Mouse (Mus musculus) neutrophil, adult 59 days (primary cell): ENCODE data around the gene Krtap9-5. TPM values are rescaled to one million over a fixed set of nuclear protein-coding genes. Genes with fewer than 3 reads are reported as not detected.

Experiments used
- total RNA-seq, 2 experiments: library from RNA; stranded (reverse); gene quantifications; 1 replicate in 1 of 2; 2 replicates in 1 of 2; pipeline ENCODE4 v1.2.4; 2023

Gene Krtap9-5
- total RNA-seq, result not detected

GRCm38 (mm10) chr11:99948175-99948574, at the start of gene Krtap9-5:
Gene Krtap9-5, plus strand, starts transcription at chr11:99948475.

GRCm38 (mm10) chr11:99907620-99908019, 40.7 kb upstream of the Krtap9-5 start, which contains the start of gene Krtap31-1:
Gene Krtap31-1, plus strand, starts transcription at chr11:99907920.

GRCm38 (mm10) chr11:99914451-99914850, 33.8 kb upstream of the Krtap9-5 start, which contains the start of gene Gm11565:
Gene Gm11565, plus strand, starts transcription at chr11:99914751.

GRCm38 (mm10) chr11:99935991-99936390, 12.3 kb upstream of the Krtap9-5 start, which contains the start of gene Krtap31-2:
Gene Krtap31-2, plus strand, starts transcription at chr11:99936291.

DNA sequence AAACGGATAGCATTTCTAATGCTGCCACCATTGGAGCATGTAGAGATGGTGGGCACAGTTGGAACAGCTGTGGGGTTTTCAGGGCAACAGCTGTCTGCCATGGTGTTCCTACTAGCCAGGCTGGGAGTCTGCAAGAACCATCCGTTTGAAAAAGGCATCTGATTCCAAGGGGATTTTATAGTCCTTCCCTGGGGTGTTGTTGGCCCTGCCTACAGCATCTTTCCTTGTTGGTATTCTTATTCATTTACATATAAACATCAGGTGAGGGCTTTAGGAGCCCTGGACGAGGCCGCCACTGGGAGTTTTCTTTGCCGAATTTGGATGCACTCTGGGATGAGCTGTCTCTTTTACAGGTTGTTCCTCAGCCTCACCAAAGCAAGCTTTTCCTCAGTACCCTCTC, 30.7 kb downstream of the Krtap9-5 start, which contains the start of gene Krtap29-1:
Gene Krtap29-1 (minus strand): TSS at position 101 of the 400 bp plus-strand sequence.

DNA sequence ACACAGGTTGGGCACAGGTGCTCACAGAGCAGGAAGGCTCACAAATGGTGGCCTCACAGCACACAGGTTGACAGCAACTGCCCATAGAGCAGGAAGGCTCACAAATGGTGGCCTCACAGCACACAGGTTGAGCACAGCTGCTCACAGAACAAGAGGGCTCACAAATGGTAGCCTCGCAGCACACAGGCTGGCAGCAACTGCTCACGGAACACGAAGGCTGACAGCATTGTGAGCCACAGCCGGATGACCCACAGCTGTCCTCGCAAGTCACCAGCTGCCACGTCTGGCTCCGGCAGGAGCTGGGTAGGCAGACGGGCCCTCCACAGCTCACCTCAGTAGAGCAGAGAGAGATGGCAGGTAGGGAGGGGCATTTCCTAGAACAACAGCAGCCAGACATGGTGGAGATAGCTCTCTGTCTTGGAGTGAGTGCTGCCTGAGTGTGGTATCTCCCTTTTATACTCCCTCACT, 37.9 kb downstream of the Krtap9-5 start, which contains the start of gene Krtap16-1:
Gene Krtap16-1 (minus strand): TSS at position 418 of the 468 bp plus-strand sequence.

GRCm38 (mm10) chr11:99993620-99994383, 45.5 kb downstream of the Krtap9-5 start, which contains the start of gene Krtap17-1:
Gene Krtap17-1, minus strand, starts transcription at chr11:99993994.

Other genes with a start within 250 kb of the Krtap9-5 start
- gene Gm14180, start 214.2 kb upstream of the Krtap9-5 start, total RNA-seq, result not detected
- gene Gm11595, start 175.6 kb upstream of the Krtap9-5 start, total RNA-seq, result not detected
- not detected for gene Krtap4-8, start 167.8 kb upstream of the Krtap9-5 start, total RNA-seq
- gene Krtap4-9, start 163.3 kb upstream of the Krtap9-5 start, total RNA-seq, result not detected
- gene Gm11596, start 155.0 kb upstream of the Krtap9-5 start, total RNA-seq, result not detected
- not detected for gene Gm11569, start 149.5 kb upstream of the Krtap9-5 start, total RNA-seq
- gene Gm11554, start 144.0 kb upstream of the Krtap9-5 start, total RNA-seq, result not detected
- not detected for gene Krtap4-13, start 138.6 kb upstream of the Krtap9-5 start, total RNA-seq
- gene Gm11564, start 132.8 kb upstream of the Krtap9-5 start, total RNA-seq, result not detected
- gene 2300003K06Rik, start 110.4 kb upstream of the Krtap9-5 start, total RNA-seq, result not detected
- not detected for gene Krtap4-16, start 96.9 kb upstream of the Krtap9-5 start, total RNA-seq
- not detected for gene Gm11568, start 90.6 kb upstream of the Krtap9-5 start, total RNA-seq
- not detected for gene Gm11559, start 84.0 kb upstream of the Krtap9-5 start, total RNA-seq
- not detected for gene Krtap9-1, start 75.1 kb upstream of the Krtap9-5 start, total RNA-seq
- gene Gm11567, start 69.3 kb upstream of the Krtap9-5 start, total RNA-seq, result not detected
- gene Krtap31-1, start 40.6 kb upstream of the Krtap9-5 start, total RNA-seq, result not detected
- not detected for gene Gm11565, start 33.7 kb upstream of the Krtap9-5 start, total RNA-seq
- not detected for gene Krtap31-2, start 12.2 kb upstream of the Krtap9-5 start, total RNA-seq
- gene Krtap29-1, start 30.6 kb downstream of the Krtap9-5 start, total RNA-seq, result not detected
- gene Krtap16-1, start 38.1 kb downstream of the Krtap9-5 start, total RNA-seq, result not detected
- gene Krtap17-1, start 45.5 kb downstream of the Krtap9-5 start, total RNA-seq, result not detected
- gene Krt33a, start 67.7 kb downstream of the Krtap9-5 start, total RNA-seq, result not detected
- gene Krt33b, start 81.4 kb downstream of the Krtap9-5 start, total RNA-seq, result not detected
- gene Krt34, start 93.1 kb downstream of the Krtap9-5 start, total RNA-seq, result not detected
- gene Krt31, start 102.1 kb downstream of the Krtap9-5 start, total RNA-seq, result not detected
- not detected for gene Krt32, start 139.8 kb downstream of the Krtap9-5 start, total RNA-seq
- gene Krt35, start 147.8 kb downstream of the Krtap9-5 start, total RNA-seq, result not detected
- gene Krt36, start 157.2 kb downstream of the Krtap9-5 start, total RNA-seq, result not detected
- not detected for gene Krt13, start 173.1 kb downstream of the Krtap9-5 start, total RNA-seq
- gene Krt15, start 187.5 kb downstream of the Krtap9-5 start, total RNA-seq, result not detected
- gene Krt19, start 200.2 kb downstream of the Krtap9-5 start, total RNA-seq, result not detected
- gene Krt9, start 244.8 kb downstream of the Krtap9-5 start, total RNA-seq, result not detected